Mouse (Mus musculus) G1E (cell line): ENCODE results near the gene Tctex1d1.

ENCODE experiments used
- CTCF ChIP-seq: IDR thresholded peaks from 2 replicates; pipeline ENCODE4 v1.5.1; 2012; ENCODE audit warnings: low read depth, low read length, inconsistent platforms, mixed read lengths
- GATA2 ChIP-seq: IDR thresholded peaks from 2 replicates; pipeline ENCODE4 v1.6.1; 2012; ENCODE audit warnings: low read depth, low read length, inconsistent platforms, borderline replicate concordance
- TAL1 ChIP-seq: conservative IDR thresholded peaks from 2 replicates; pipeline ENCODE4 v1.6.1; 2012; ENCODE audit warnings: low read depth, low read length, inconsistent platforms, mixed read lengths

DNA sequence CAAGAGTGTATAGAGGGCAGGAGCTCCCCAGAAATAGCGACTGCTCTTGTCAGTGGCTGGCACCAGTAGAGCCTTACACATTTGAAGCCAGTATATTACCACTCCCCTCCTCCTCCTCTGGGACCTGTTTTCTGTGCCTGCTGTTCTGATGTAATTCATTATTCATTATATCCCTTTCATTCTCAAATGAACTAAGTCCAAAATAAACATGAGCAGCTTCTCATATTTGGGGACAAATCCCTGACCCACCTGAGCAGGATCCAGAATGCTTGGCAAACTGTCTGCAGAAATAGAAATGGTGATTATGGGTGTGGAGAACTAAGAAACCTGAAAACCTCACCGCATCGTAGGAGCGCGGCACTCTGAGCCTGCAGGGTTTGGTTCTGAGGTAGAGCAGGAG, 8.8 kb upstream of the Tctex1d1 start:
- TF ChIP-seq TAL1, result no peak
- no peak for TF ChIP-seq CTCF
- TF ChIP-seq GATA2, result no peak
